Mouse (Mus musculus) kidney, postnatal 10 days (tissue): ENCODE data around the gene Syt7.

ENCODE experiments used
- DNase-seq: peaks from one replicate; pipeline ENCODE4 v3.0.0; 2021; ENCODE audit warnings: mixed read lengths

Syt7 gene

GRCm38 (mm10) chr19:10388615-10389313 lies at the start of gene Syt7:
TSS of gene Syt7 (plus strand) at chr19:10389090.
- peak; percentile 97 for DNase-seq

GRCm38 (mm10) chr19:10339271-10339670 lies 49.6 kb upstream of the Syt7 start:
- no peak for DNase-seq

DNA sequence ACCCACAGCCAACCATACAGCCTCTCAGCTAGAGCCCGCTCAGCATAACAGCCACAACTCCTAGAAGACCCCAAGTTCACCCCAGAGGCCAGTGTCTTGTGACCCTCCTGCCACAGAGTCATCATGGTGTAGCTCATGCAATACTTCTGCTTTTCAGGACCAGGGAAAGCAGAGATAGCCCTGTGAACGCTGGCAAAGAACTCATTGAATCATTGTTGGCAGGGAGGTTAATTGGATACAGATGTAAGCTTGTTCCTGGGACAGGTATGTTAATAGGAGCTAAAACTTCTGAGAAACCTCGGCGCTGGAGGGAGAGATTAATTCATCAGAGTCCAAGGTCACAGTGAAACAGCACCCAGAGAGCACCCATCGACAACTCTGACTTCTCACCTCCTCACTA lies 48.2 kb upstream of the Syt7 start:
- no peak for DNase-seq

DNA sequence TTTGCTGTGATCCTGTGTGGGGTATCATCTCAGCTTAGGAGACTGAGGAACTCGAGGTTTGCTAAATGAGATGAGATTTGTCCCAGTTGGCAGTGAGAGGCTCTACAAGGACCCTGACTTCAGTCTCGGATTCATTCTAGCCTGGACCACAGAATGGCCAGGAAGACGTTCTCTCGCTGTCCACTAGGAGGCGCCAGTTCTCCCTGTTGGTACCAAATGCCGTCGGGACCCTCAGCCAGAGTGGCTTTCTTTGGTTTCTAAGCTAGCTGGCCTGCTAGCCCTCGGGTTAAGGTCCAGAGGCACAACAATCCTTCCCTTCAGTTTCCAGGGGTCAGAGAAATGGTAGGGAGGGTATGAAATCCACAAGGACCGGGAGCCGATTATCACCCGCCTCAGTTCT lies 47.7 kb upstream of the Syt7 start:
- DNase-seq, result peak; percentile 73

- DNase-seq, result peak; percentile 66
These were observed 47.0 kb upstream of the Syt7 start for GRCm38 (mm10) chr19:10341817-10342439.

GRCm38 (mm10) chr19:10343866-10344265 lies 45.0 kb upstream of the Syt7 start:
- no peak for DNase-seq

GRCm38 (mm10) chr19:10345696-10346095 lies 43.2 kb upstream of the Syt7 start:
- DNase-seq, result no peak

GRCm38 (mm10) chr19:10347628-10348273 lies 41.1 kb upstream of the Syt7 start:
- no peak for DNase-seq

- no peak for DNase-seq
These were observed 36.7 kb upstream of the Syt7 start for GRCm38 (mm10) chr19:10352218-10352617.

- DNase-seq, result no peak
These were observed 34.1 kb upstream of the Syt7 start for GRCm38 (mm10) chr19:10354830-10355229.

DNA sequence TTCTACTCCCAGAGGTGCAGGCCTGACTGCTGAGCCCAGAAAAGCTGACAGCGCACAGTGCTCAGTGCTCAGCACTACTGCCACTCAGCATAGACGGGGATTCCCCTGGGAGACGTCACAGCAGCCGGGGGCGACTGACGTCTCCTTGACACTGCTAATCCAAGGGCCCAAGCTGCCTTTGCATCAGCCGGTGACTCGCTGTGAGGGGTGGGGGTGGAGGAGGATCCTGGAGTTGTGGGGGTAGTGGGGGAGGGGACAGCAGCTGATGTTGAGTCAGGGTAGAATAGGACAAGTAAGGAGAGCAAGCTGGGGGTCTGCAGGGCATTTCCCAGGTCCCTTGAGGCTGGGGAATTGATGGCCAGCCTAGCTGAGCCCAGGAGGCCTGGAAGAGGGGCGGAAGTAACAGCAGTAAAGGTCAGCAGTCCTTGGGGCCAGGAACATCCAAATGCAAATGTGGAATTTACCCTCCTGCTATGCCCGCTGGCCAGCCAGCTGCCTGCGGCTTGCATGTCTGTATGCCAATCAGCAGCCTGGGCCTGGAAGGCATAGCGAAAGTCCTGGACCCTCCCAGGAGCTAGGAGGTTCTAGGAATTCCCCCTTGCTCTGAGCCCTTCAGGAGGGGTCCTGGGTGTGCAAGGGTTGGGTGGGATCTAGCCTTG lies 31.9 kb upstream of the Syt7 start:
- no peak for DNase-seq

GRCm38 (mm10) chr19:10359105-10359946 lies 29.6 kb upstream of the Syt7 start:
- no peak for DNase-seq

DNA sequence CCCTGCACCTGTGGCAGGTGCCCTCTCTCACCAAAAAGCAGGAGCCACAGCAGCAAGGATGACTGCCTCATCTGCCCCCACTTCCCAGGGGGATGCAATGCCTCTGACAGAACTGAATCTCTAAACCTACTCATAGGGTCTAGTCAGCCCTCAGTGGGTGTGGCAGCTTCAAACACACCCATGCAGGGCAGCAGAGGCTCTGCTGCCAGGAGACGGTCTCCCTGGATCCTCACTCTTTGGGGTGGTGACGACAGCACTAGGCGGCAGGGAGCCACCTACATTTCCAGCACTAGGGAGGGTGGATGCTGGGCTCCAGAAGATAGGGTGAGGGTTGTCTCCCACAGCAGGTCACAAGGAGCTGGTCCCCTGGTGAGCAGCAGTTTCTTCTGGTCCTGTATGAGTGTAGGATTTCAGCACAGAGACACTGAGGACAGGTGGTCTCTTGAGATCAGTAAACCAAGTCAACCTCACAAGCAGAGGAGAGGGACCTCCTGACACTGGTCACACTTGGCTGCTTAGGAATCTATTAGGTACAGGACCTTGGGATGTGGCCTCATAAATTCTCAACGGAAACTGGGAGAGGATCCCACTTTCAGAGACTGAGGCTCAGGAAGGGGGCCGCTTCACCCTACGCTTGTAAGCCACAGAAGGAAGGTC lies 26.3 kb upstream of the Syt7 start:
- no peak for DNase-seq

DNA sequence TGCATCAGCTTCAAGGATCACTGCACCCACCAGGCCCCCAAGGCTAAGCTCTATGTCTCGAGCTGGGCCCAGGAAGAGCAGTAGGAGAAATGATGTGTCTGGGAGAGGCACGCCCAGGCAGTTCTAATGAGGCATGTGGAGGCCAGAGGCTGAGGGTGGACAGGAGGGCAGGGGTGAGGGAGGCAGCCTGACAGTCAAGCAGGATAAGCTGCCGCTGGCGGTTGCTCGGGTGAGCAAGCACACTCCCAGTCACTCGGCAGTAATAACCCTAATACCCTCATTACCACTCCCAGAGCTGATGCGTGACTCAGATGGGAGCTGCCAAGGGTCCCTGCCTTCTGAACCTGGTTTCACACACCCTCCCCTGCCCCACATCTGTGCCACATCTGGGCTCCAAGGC lies 25.0 kb upstream of the Syt7 start:
- no peak for DNase-seq

DNA sequence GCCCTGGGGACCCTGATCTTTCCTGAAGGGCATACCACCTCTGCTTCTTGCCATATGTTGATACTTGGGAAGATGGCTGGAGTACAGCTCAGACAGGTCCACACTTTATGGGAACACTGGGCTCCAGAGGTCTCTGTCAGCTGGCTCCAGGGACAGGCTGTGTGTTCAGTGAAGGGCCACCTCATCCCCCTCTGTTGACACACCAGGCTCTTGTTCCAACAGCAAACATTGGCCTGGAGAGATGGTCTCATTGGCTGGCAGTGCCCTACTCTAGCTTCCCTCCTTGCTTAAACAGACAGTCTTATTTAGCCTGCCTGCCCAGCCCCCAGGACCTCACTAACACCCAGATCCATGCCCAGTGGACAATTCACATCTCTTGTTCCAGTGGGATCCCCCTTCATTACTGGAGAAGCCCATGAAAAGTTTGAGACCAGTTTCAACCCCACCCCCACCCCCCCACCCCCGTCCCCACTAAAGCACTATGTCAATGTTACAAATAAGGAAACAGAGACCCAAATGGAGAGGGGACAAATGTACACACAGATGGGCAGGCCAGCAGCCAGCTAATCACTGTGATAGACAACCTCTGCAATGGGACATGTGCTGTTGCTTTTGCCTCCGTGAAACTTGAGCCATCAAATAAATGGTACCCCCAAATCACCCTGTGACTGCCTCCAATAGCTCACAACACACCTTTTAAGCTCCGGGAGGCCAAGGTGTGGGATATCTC lies 22.6 kb upstream of the Syt7 start:
- no peak for DNase-seq

DNA sequence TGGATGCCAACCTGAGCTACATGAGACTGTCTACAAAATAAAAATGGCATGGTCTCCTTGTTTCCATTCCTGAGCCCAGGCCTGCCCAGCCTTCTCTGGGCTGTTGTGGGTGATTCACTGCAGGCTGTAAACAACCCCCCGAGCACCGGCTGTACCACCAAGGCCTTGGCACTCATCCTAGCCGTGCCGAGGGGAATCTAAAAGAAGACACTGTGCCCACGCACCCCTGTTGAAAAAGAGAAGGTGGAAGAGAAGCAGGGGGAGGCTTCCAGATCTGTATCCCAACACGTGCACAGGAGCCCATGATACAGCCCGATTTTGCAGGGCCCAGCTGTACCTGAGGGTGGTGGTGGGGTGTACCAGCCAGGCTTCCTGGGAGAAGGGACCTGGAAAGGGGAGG lies 21.1 kb upstream of the Syt7 start:
- no peak for DNase-seq

DNA sequence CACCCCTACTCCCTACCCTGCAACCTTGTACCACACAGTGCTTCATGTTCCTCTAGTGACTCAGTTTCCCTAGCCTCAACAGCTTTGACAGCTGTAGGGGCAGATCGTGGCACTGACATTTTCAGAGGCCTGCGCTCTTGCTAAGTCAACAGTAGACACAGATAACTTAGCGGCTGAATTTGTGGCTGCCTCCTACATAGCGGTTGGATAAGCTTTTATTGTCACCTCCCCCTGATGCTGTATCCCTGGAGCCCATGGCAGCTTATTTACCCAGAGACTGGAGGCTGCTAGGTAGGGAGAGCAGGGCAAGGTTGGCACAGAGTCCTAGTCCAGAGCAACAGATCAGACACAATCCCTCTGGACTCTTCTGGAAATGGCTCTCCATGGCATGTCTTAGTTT lies 19.0 kb upstream of the Syt7 start:
- DNase-seq, result no peak

- DNase-seq, result no peak
These were observed 15.7 kb upstream of the Syt7 start for GRCm38 (mm10) chr19:10373191-10373590.

DNA sequence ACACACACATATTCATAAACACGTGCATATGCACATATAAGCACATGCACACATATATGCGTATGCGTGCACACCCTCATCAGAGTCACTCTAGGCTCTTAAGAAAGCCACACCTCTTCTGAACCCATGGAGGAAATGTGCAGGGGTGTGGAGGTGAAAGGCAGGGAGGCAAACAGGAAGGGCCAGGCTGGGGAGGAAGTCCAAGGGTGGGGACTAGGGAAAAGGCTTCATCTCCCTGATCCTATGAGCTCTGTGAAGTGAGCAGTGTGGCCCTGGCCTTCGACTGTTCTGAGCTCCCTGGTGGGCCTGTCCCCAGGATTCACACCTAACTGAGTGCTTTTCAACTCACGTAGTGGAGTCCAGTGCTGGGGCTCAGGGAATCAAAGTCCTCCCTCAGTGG lies 13.6 kb upstream of the Syt7 start:
- DNase-seq, result peak; percentile 18

- DNase-seq, result no peak
These were observed 8.9 kb upstream of the Syt7 start for GRCm38 (mm10) chr19:10379978-10380377.

DNA sequence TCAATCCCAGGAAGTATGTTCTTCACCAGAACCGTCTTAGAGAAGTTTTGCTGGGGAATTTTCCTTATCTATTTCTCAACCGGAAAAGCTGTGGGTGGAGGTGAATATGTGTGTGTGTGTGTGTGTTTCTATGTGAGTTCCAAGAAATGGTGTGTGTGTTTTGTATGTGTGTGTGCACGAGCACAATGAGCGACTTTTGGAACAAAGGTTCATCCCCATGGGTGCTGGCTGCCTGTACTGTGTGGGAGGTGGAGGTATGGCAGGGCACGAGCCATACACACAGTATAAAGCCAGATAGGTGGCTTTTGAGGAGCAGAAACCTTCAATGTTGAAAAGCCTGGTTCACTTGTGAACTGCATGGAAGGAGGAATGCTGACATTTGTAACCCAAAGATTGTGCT lies 1.2 kb upstream of the Syt7 start:
- DNase-seq, result no peak
